Mouse (Mus musculus) adipose tissue, adult 10 weeks (tissue): Measurements from ENCODE around the gene Bend6. TPM values are rescaled to one million over a fixed set of nuclear protein-coding genes. Genes with fewer than 3 reads are reported as not detected.

Experiments used
- polyA plus RNA-seq: library from polyadenylated mRNA; stranded (reverse); fragments of 350-450 nt; fragmentation: Illumina TruSeq; extraction: RNeasy Lipid Tissue Mini Kit (QIAGEN cat#74804); gene quantifications from one replicate; pipeline ENCODE4 v1.2.3, GENCODE M21; 2014; ENCODE audit warnings: low read depth, low replicate concordance

Bend6 gene
- 0.69 TPM for polyA plus RNA-seq

GRCm38 (mm10) chr1:33907421-33908190, at the start of gene Bend6:
Gene Bend6 (minus strand): TSS chr1:33907816.

GRCm38 (mm10) chr1:33908191-33908962, 761 bp upstream of the Bend6 start, which contains the start of gene Dst:
Gene Dst (plus strand): TSS chr1:33908225.

GRCm38 (mm10) chr1:33813868-33814794, 93.5 kb downstream of the Bend6 start, which contains the start of gene Zfp451:
Gene Zfp451 (minus strand): TSS chr1:33814595.

Other genes starting within 250 kb of the Bend6 start
- 5.2 TPM for gene Prim2, start 238.0 kb downstream of the Bend6 start, polyA plus RNA-seq
- 9.0 TPM for gene Rab23, start 187.9 kb downstream of the Bend6 start, polyA plus RNA-seq
- gene Bag2, start 150.0 kb downstream of the Bend6 start, polyA plus RNA-seq = 28.3 TPM
- 12.8 TPM for gene Zfp451, start 93.2 kb downstream of the Bend6 start, polyA plus RNA-seq
- gene Dst, start 409 bp upstream of the Bend6 start, polyA plus RNA-seq = 69.0 TPM